Mouse (Mus musculus): Measurements from ENCODE around the gene Sox1. TPM values are rescaled to one million over a fixed set of nuclear protein-coding genes. Genes with fewer than 3 reads are reported as not detected.

Gene Sox1
- polyA plus RNA-seq, 1 experiment, result not detected

DNA sequence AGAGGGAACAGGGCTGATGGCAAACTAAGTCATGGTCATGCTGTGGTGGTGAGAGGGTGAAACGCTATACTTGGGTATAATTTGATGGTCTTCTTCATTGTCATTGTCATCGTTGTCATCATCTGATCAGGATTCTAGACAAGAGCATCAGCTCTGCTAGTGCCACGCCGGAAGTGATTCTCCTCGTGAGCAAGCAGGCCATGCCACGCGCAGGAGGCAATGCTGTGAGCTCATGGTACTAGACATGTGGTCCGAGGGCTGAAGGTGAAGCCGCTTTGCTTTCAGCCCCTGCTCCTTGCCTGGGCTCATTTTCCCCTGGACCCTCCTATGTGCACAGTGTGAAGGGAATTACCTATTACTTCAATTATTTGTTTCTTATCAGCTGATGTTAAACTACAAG lies 32.3 kb downstream of the Sox1 start:
- WGBS, result 69% methylated on average over 9 of the region's 9 CpGs
- TF ChIP-seq CTCF (IDR thresholded peaks at IDR 0.05; ENCODE audit: control insufficient read depth, insufficient read depth, low read length), result no peak
- no peak for TF ChIP-seq POLR2A (IDR thresholded peaks at IDR 0.05; ENCODE audit: borderline replicate concordance, control insufficient read depth, low read depth, low read length)

DNA sequence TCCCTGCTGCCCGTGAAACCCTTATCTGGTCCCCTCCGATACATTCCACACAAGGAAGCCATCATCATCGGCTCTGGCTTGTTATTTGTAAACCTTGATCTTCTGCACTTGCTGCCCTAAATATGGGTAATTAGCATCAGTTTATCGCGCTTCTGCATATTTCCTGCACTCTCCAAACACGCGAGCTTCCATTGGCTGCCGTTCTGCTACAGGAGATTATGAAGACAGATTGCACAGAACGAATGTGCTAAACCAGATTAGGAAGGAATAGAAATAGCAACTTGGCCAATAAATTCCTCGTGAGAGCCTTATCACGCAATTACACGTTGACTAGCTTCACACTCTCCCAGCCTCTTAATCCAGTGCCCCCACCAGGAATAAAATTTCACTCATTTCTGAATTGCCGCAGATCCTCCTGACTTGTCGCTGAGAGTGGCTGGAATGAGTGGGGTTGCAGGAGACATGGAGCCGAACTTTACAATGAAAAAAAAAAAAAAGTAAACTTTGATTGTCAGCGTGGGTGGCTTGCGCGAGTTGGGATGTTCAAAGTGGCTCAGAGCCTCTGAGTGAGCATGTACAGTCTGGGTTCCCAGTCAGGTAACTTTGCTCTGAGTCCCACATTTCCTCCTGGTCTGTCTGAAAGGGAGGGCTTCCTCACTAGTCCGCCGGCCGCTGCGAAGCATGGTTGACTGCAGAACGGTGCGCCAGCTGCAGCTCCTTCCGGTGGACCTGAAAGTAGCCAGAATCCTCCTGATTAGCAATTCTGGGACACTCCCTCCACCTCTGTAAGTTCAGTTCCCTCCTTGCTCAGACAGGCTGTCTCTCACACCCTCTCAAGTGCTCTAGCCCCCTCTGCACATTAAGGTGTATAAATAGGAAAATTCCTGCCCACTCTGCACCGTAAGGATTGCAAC lies 33.0 kb downstream of the Sox1 start:
- no peaks in the 10 kb centered on the region for H3K4me1 ChIP-seq (ENCODE audit: control insufficient read depth, insufficient read depth, low read length)
- 21% methylated on average over 26 of the region's 26 CpGs for WGBS
- no peak for TF ChIP-seq CTCF (IDR thresholded peaks at IDR 0.05; ENCODE audit: control insufficient read depth, insufficient read depth, low read length)
- no peak for TF ChIP-seq POLR2A (IDR thresholded peaks at IDR 0.05; ENCODE audit: borderline replicate concordance, control insufficient read depth, low read depth, low read length)
- H3K27ac ChIP-seq (ENCODE audit: control insufficient read depth, insufficient read depth, low read depth, low read length, poor library complexity), result no peak overlapping the region
- no peak overlapping the region for H3K4me3 ChIP-seq (replicated peaks; ENCODE audit: control insufficient read depth, low read depth, low read length)

More for the DNA sequence above, 32.3 kb downstream of the Sox1 start:
- no peaks in the 10 kb centered on the region for H3K4me1 ChIP-seq (ENCODE audit: control insufficient read depth, insufficient read depth, low read length)
- no peak overlapping the region for H3K27ac ChIP-seq (ENCODE audit: control insufficient read depth, insufficient read depth, low read depth, low read length, poor library complexity)
- H3K4me3 ChIP-seq (replicated peaks; ENCODE audit: control insufficient read depth, low read depth, low read length), result no peak overlapping the region

DNA sequence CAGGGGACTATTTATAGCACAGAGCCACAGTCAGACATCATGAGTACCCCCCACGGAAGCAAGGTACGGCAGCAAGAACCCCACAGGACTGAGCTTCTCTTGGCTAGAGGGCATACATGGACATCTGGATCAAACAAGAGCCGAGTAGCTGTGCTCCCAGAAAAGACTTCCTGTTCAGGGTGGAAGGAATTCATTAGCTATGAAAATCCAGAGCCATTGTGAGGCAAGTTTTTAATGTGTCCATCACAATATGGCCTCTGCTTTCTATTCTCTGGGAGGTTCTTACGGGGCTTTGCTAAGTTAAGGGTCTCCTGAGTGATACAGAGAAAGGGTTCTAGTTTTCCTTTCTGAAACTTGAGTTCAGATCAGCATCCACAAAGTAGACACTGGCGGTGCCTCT lies 33.8 kb downstream of the Sox1 start:
- TF ChIP-seq CTCF (IDR thresholded peaks at IDR 0.05; ENCODE audit: control insufficient read depth, insufficient read depth, low read length) (no peak), POLR2A (IDR thresholded peaks at IDR 0.05; ENCODE audit: borderline replicate concordance, control insufficient read depth, low read depth, low read length) (no peak)
- WGBS, result 32% methylated on average over 5 of the region's 5 CpGs
- Histone ChIP-seq H3K4me3 (replicated peaks; ENCODE audit: control insufficient read depth, low read depth, low read length) (no peak overlapping the region), H3K4me1 (ENCODE audit: control insufficient read depth, insufficient read depth, low read length) (no peaks in the 10 kb centered on the region), H3K27ac (ENCODE audit: control insufficient read depth, insufficient read depth, low read depth, low read length, poor library complexity) (no peak overlapping the region)

DNA sequence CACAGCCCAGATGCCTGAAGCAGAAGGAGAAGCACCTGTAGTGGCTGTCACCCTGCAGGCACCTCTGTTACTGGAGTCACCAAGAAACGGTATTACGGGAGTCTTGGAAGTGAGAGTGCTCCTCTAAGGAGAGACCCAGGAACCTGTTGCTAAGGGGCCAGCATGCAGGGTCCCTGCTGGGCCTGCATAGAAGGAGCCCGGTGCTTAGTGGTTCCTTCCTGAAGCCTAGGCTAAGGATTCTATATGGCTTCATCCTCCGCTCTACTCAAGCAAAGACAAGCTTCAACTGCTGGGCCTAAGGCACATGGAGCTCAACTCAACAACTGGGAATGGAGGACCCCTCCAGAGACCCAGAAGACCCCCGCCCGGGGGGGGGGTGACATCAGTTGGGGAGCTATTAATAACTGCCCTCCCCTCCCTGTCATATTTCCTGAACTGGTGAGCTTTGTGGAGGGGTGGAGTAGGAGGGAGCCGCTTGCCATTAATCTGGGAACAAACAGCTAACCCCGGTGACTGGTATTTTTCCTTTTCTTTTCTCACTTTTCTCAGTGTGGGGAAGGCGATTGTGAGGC lies 34.6 kb downstream of the Sox1 start:
- TF ChIP-seq POLR2A (IDR thresholded peaks at IDR 0.05; ENCODE audit: borderline replicate concordance, control insufficient read depth, low read depth, low read length), result no peak
- TF ChIP-seq CTCF (IDR thresholded peaks at IDR 0.05; ENCODE audit: control insufficient read depth, insufficient read depth, low read length), result no peak
- WGBS, result 19% methylated on average over 9 of the region's 9 CpGs
- H3K27ac ChIP-seq (ENCODE audit: control insufficient read depth, insufficient read depth, low read depth, low read length, poor library complexity), result no peak overlapping the region
- no peaks in the 10 kb centered on the region for H3K4me1 ChIP-seq (ENCODE audit: control insufficient read depth, insufficient read depth, low read length)
- H3K4me3 ChIP-seq (replicated peaks; ENCODE audit: control insufficient read depth, low read depth, low read length), result no peak overlapping the region

DNA sequence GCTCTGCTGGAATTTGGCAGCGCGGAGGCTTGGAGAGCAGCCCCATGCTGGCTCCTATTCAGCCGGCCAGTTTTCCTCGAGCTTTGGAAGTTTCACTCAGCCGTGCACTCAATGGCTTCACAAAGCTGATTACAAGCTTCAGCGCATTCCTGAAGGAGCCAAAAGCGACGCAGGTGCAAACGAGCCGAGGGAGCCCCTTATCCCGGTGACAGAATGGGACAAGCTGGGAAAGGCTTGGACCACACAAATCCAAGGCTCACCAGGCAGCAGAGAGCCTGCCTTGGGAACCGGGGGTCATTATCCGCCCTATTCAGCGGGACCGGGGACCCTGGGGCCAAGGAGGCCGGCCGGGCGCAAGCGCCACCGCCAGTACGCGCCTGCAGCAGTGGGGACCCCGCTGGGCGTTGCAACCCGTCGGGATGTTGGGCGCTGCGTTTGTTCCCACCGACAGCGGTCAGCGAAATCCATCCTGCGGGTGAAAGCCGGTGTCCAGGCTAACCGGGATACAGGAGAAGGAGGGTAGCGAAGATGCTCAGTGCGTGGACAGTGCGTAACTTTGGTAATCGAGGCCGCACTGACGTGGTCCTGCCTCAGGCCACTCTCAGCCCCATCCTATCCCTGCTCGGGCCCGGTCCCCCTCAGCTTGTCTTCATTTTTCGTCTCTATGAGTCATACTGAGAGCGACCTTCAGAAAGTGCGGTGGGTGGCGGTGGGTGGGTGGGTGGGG lies 35.2 kb downstream of the Sox1 start:
- 7% methylated on average over 46 of the region's 46 CpGs for WGBS
- no peaks in the 10 kb centered on the region for H3K4me1 ChIP-seq (ENCODE audit: control insufficient read depth, insufficient read depth, low read length)
- no peak overlapping the region for H3K4me3 ChIP-seq (replicated peaks; ENCODE audit: control insufficient read depth, low read depth, low read length)
- TF ChIP-seq POLR2A (IDR thresholded peaks at IDR 0.05; ENCODE audit: borderline replicate concordance, control insufficient read depth, low read depth, low read length) (no peak), CTCF (IDR thresholded peaks at IDR 0.05; ENCODE audit: control insufficient read depth, insufficient read depth, low read length) (no peak)
- H3K27ac ChIP-seq (ENCODE audit: control insufficient read depth, insufficient read depth, low read depth, low read length, poor library complexity), result no peak overlapping the region

DNA sequence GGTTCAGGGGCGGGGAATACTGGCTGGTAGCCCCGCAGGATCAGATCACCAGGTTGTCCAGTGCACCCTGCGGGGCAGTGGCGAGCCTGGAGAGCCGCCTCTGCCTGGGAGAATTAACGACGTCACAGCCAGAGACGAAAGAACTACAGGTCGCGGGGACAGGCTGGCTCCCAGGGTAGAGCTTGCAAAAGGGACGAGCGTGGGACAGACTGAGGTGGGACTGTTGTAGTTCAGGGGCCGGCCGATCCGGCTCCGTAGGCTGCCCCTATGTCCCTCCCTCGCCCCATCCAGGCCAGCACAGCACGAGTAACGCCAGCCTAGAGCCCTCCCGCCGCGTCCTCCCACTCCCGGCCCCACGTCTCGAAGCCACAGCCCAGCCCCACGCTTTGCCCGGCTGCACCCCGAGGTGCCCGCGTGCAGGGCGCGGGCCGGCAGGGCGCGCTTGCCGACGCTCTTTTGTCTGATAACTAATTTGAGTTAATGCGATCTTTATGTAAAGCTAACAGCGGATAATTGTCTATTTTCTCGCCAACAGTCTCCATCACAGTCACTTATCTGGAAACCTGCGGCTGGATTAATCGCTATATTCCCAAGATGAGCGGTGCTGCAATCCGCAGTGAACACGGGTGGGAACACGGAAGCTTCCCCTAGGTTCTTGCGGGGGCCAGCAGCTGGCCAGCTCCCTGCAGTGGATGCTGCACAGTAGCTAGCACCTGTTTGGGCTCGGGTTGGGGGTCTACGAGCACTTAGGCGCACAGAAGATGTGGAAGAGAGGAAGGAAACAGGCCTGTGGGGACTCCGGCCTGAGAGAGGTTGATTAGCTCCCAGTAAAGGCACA lies 36.0 kb downstream of the Sox1 start:
- no peak for TF ChIP-seq POLR2A (IDR thresholded peaks at IDR 0.05; ENCODE audit: borderline replicate concordance, control insufficient read depth, low read depth, low read length)
- no peak for TF ChIP-seq CTCF (IDR thresholded peaks at IDR 0.05; ENCODE audit: control insufficient read depth, insufficient read depth, low read length)
- H3K4me1 ChIP-seq (ENCODE audit: control insufficient read depth, insufficient read depth, low read length), result no peaks in the 10 kb centered on the region
- H3K27ac ChIP-seq (ENCODE audit: control insufficient read depth, insufficient read depth, low read depth, low read length, poor library complexity), result no peak overlapping the region
- WGBS, result 3% methylated on average over 51 of the region's 51 CpGs
- no peak overlapping the region for H3K4me3 ChIP-seq (replicated peaks; ENCODE audit: control insufficient read depth, low read depth, low read length)

DNA sequence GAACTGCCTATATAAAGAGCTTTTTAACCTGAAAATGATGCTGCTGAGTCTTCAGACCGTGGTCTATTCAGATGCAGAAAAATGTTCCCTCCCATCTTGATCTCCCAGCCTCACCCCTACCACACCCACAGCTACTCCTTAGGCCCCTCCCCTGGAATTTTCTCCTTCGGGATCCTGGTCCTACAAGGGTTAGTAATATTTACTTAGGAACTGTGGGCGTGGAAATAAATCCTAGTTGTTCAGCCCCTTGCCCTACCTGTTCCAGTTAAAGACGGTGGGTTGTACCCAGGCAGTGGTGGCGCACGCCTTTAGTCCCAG lies 36.6 kb downstream of the Sox1 start:
- 62% methylated on average over 6 of the region's 6 CpGs for WGBS

More for the DNA sequence above, 36.6 kb downstream of the Sox1 start:
- no peak overlapping the region for H3K27ac ChIP-seq (ENCODE audit: control insufficient read depth, insufficient read depth, low read depth, low read length, poor library complexity)
- no peaks in the 10 kb centered on the region for H3K4me1 ChIP-seq (ENCODE audit: control insufficient read depth, insufficient read depth, low read length)
- no peak overlapping the region for H3K4me3 ChIP-seq (replicated peaks; ENCODE audit: control insufficient read depth, low read depth, low read length)
- TF ChIP-seq POLR2A (IDR thresholded peaks at IDR 0.05; ENCODE audit: borderline replicate concordance, control insufficient read depth, low read depth, low read length) (no peak), CTCF (IDR thresholded peaks at IDR 0.05; ENCODE audit: control insufficient read depth, insufficient read depth, low read length) (no peak)

Data from bone marrow, adult 2 months (tissue).